In genomic region chr14:13960482-13961325, GRCm38 (mm10) we compare ENCODE assay signal across 7 mouse cellular contexts. TPM values are rescaled to one million over a fixed set of nuclear protein-coding genes. Genes with fewer than 3 reads are reported as not detected.
DNase-seq lines count a peak whose midpoint lies in the region; ATAC-seq and TF ChIP-seq lines count a peak whose summit lies in the region.

No protein-coding gene starts in this region.

- peak overlapping the region; percentile 68 for H3K4me2 ChIP-seq in hindbrain, postnatal 0 days (ENCODE audit: low read depth, low read length)

- 0 out of 2 replicates have a peak, but pooled peaks cover 3% of the 10 kb centered on the region for H3K36me3 ChIP-seq in hindbrain, postnatal 0 days (ENCODE audit: insufficient read depth, low read length)

- 3% methylated on average over 54 of the region's 75 CpGs for WGBS in hindbrain, postnatal 0 days

- TF ChIP-seq CTCF in hindbrain, postnatal 0 days (IDR thresholded peaks at IDR 0.05; ENCODE audit: low read depth): no peak

- H3K27ac ChIP-seq in hindbrain, postnatal 0 days: peak overlapping the region; percentile 87

- H3K9me3 ChIP-seq in hindbrain, postnatal 0 days (ENCODE audit: low read length): no peaks in the 10 kb centered on the region

- H3K4me3 ChIP-seq in hindbrain, postnatal 0 days (ENCODE audit: low read length): peak overlapping the region; percentile 96

- peaks cover 13% of the 10 kb centered on the region; the same call in 1 of the 2 replicates for H3K4me1 ChIP-seq in hindbrain, postnatal 0 days (ENCODE audit: insufficient read depth, low read length)

- peak; percentile 18 to 33 for DNase-seq in gastrocnemius, adult 8-10 months (ENCODE audit: low spot score in 2 of 2)
- peak; percentile 81 for DNase-seq in hindbrain, postnatal 0 days (ENCODE audit: low spot score)
- peak; percentile 61 to 62 for DNase-seq in left cerebral cortex, postnatal 25 days (ENCODE audit: low spot score in 2 of 2)
- DNase-seq in right cerebral cortex, postnatal 14 days: peak; percentile 72

- peak; percentile 65 for ATAC-seq in activated CD4-positive, CD25-positive, alpha-beta regulatory T cell, adult 4 months
- ATAC-seq in common myeloid progenitor, adult 5-6 weeks (replicated peaks; ENCODE audit: low read depth, poor library complexity, severe bottlenecking): peak; percentile 55
- peak; percentile 91 for ATAC-seq in hindbrain, postnatal 0 days
- ATAC-seq in megakaryocyte-erythroid progenitor cell, adult 5-6 weeks (replicated peaks; ENCODE audit: low FRiP score, low TSS enrichment, poor library complexity, severe bottlenecking): peak; percentile 40

- no peaks in the 10 kb centered on the region for H3K27me3 ChIP-seq in hindbrain, postnatal 0 days (ENCODE audit: insufficient read depth, low read length)

- peak overlapping the region; percentile 99 for H3K9ac ChIP-seq in hindbrain, postnatal 0 days (replicated peaks; ENCODE audit: low read length)

- intact Hi-C loops in left cerebral cortex, postnatal 25 days (cut with DNase I): loop anchor here (1.0 to 5.0 kb wide), 2 partner anchors 52 to 137 kb away; no protein-coding TSS in a partner anchor

RNA-seq across cellular contexts. Expression of gene Atxn7, which starts 0.5 kb away (rescaled TPM):
- polyA plus RNA-seq in activated CD4-positive, CD25-positive, alpha-beta regulatory T cell, adult 4 months (2017; shearing (Covaris generic)): 10 to 100 TPM; 10.9 to 13.3 TPM
- total RNA-seq in common myeloid progenitor, adult 5-6 weeks (2017): 19.3 and 30.0 TPM in 2 replicates
- 10 to 100 TPM; 19.5 to 24.5 (median 20.8) TPM for total RNA-seq in gastrocnemius, adult 8-10 months (2022)
- 9.4 and 11.7 TPM in 2 replicates for total RNA-seq in hindbrain, postnatal 0 days (2014; rRNA removed)
- 2.9 and 3.6 TPM in 2 replicates for polyA plus RNA-seq in hindbrain, postnatal 0 days (2015; fragmentation: Nextera tagmentation; extraction: Ambion mirVana)
- 10 to 100 TPM; 23.3 to 25.1 TPM for total RNA-seq in left cerebral cortex, postnatal 25 days (2021)
- total RNA-seq in megakaryocyte-erythroid progenitor cell, adult 5-6 weeks (2014; fragmentation: Nextera tagmentation): 29.9 and 31.2 TPM in 2 replicates
- 24.8 and 27.8 TPM in 2 replicates for total RNA-seq in megakaryocyte-erythroid progenitor cell, adult 5-6 weeks (2017)

RNA-seq across cellular contexts. Expression of gene Thoc7, which starts 0.9 kb away (rescaled TPM):
- 100 to 1,000 TPM; 129 to 167 TPM for polyA plus RNA-seq in activated CD4-positive, CD25-positive, alpha-beta regulatory T cell, adult 4 months (2017; shearing (Covaris generic))
- 254 and 263 TPM in 2 replicates for total RNA-seq in common myeloid progenitor, adult 5-6 weeks (2017)
- total RNA-seq in gastrocnemius, adult 8-10 months (2022): 100 to 1,000 TPM; 124 to 144 (median 137) TPM
- total RNA-seq in hindbrain, postnatal 0 days (2014; rRNA removed): 38.1 and 46.5 TPM in 2 replicates
- 211 and 226 TPM in 2 replicates for polyA plus RNA-seq in hindbrain, postnatal 0 days (2015; fragmentation: Nextera tagmentation; extraction: Ambion mirVana)
- total RNA-seq in left cerebral cortex, postnatal 25 days (2021): 100 to 1,000 TPM in 1 of 2 experiments, 10 to 100 TPM in 1; 96.9 to 101 TPM
- 226 and 251 TPM in 2 replicates for total RNA-seq in megakaryocyte-erythroid progenitor cell, adult 5-6 weeks (2014; fragmentation: Nextera tagmentation)
- 263 and 514 TPM in 2 replicates for total RNA-seq in megakaryocyte-erythroid progenitor cell, adult 5-6 weeks (2017)

RNA-seq across cellular contexts. Expression of gene Gm281, which starts 46.4 kb away (rescaled TPM):
- polyA plus RNA-seq in activated CD4-positive, CD25-positive, alpha-beta regulatory T cell, adult 4 months (2017; shearing (Covaris generic)): not detected
- not detected in 2 replicates for total RNA-seq in common myeloid progenitor, adult 5-6 weeks (2017)
- not detected for total RNA-seq in gastrocnemius, adult 8-10 months (2022)
- total RNA-seq in hindbrain, postnatal 0 days (2014; rRNA removed): not detected in 2 replicates
- polyA plus RNA-seq in hindbrain, postnatal 0 days (2015; fragmentation: Nextera tagmentation; extraction: Ambion mirVana): not detected in 2 replicates
- not detected for total RNA-seq in left cerebral cortex, postnatal 25 days (2021)
- total RNA-seq in megakaryocyte-erythroid progenitor cell, adult 5-6 weeks (2014; fragmentation: Nextera tagmentation): not detected in 2 replicates
- not detected in 2 replicates for total RNA-seq in megakaryocyte-erythroid progenitor cell, adult 5-6 weeks (2017)

Comparison
In these comparisons a context has a peak if more than half of its experiments do, and no peak if none do; other contexts are left out.
1. Peak in every context shown above with its lines: DNase-seq, ATAC-seq, H3K4me3 ChIP-seq and H3K27ac ChIP-seq.
2. ATAC-seq: peak in every context shown above with its lines; median percentile 91 in hindbrain, postnatal 0 days; 65 in activated CD4-positive, CD25-positive, alpha-beta regulatory T cell, adult 4 months; 55 in common myeloid progenitor, adult 5-6 weeks; 40 in megakaryocyte-erythroid progenitor cell, adult 5-6 weeks.
3. DNase-seq: peak in every context shown above with its lines; median percentile 81 in hindbrain, postnatal 0 days; 72 in right cerebral cortex, postnatal 14 days; 62 in left cerebral cortex, postnatal 25 days; 26 in gastrocnemius, adult 8-10 months.